Mouse (Mus musculus): Measurements from ENCODE around the gene Ccin. TPM values are rescaled to one million over a fixed set of nuclear protein-coding genes. Genes with fewer than 3 reads are reported as not detected.

The Ccin gene
- polyA plus RNA-seq, 1 experiment = 323 TPM

DNA sequence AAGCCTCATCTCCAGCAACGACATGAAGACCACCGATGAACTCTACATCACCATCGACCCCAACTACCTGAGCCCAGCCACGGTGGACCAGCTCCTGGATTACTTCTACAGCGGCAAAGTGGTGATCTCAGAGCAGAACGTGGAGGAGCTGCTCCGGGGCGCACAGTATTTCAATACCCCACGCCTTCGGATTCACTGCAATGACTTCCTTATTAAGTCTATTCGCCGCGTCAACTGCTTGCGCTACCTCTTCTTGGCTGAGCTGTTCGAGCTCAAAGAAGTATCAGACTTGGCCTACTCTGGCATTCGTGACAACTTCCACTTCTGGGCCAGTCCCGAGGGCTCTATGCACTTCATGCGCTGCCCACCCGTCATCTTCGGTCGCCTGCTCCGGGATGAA is 473 bp downstream of the Ccin start:
- H3K27me3 ChIP-seq (ENCODE audit: control insufficient read depth, insufficient read depth, low read length) = peaks cover 2% of the 10 kb centered on the region; the same call in 1 of the 2 replicates
- TF ChIP-seq CTCF (IDR thresholded peaks at IDR 0.05; ENCODE audit: control insufficient read depth, insufficient read depth, insufficient replicate concordance, low read depth, low read length) (no peak), POLR2A (IDR thresholded peaks at IDR 0.05; ENCODE audit: control insufficient read depth, low read depth, low read length) (no peak)

DNA sequence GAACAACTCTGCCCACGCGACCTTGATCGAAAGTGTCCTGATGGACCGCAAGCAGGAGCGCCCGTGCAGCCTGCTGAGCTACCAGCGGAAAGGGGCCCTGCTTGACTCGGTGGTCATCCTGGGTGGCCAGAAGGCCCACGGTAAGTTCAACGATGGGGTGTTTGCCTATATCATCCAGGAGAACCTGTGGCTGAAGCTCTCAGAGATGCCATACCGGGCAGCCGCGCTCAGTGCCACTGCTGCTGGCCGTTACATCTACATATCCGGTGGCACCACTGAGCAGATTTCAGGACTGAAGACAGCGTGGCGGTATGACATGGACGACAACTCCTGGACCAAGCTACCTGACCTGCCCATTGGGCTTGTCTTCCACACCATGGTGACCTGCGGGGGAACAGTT is 1.0 kb downstream of the Ccin start:
- Histone ChIP-seq H3K27ac (ENCODE audit: control insufficient read depth, insufficient read depth, low read depth, low read length) (no peak overlapping the region), H3K36me3 (ENCODE audit: control insufficient read depth, insufficient read depth, low read length) (no peaks in the 10 kb centered on the region), H3K27me3 (ENCODE audit: control insufficient read depth, insufficient read depth, low read length) (peaks cover 2% of the 10 kb centered on the region; the same call in 1 of the 2 replicates), H3K4me1 (ENCODE audit: control insufficient read depth, insufficient read depth, low read length) (peaks cover 12% of the 10 kb centered on the region), H3K4me3 (ENCODE audit: control insufficient read depth, low read depth, low read length) (peak overlapping the region; percentile 87)
- no peak; the same call in 1 of the 2 replicates for TF ChIP-seq POLR2A (IDR thresholded peaks at IDR 0.05; ENCODE audit: control insufficient read depth, low read depth, low read length)
- no peak for TF ChIP-seq CTCF (IDR thresholded peaks at IDR 0.05; ENCODE audit: control insufficient read depth, insufficient read depth, insufficient replicate concordance, low read depth, low read length)

More for the DNA sequence above, 473 bp downstream of the Ccin start:
- no peaks in the 10 kb centered on the region for H3K36me3 ChIP-seq (ENCODE audit: control insufficient read depth, insufficient read depth, low read length)
- peak overlapping the region; percentile 1; the same call in 1 of the 2 replicates for H3K27ac ChIP-seq (ENCODE audit: control insufficient read depth, insufficient read depth, low read depth, low read length)
- H3K4me3 ChIP-seq (ENCODE audit: control insufficient read depth, low read depth, low read length) = peak overlapping the region; percentile 87
- peaks cover 12% of the 10 kb centered on the region for H3K4me1 ChIP-seq (ENCODE audit: control insufficient read depth, insufficient read depth, low read length)

DNA sequence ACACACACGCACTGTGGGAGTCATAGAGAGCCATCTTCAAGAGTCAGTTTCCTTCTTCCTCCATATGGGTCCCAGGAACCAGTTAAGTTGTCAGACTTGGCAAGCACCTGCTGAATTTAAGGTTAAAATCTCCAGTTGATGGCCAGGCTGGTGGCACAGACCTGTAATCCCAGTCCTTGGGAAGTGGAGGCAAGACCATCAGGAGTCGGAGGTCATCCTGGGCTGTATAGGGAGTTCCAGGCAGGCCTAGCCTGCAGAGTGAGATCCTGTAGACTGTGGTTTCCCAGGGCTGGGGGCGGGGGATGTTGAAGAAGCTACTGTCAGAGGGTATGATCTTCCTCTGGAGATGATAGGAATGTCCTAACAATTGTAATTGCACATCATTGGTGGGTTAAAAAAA is 5.7 kb downstream of the Ccin start:
- TF ChIP-seq POLR2A (IDR thresholded peaks at IDR 0.05; ENCODE audit: control insufficient read depth, low read depth, low read length) (no peak), CTCF (IDR thresholded peaks at IDR 0.05; ENCODE audit: control insufficient read depth, insufficient read depth, insufficient replicate concordance, low read depth, low read length) (no peak)

DNA sequence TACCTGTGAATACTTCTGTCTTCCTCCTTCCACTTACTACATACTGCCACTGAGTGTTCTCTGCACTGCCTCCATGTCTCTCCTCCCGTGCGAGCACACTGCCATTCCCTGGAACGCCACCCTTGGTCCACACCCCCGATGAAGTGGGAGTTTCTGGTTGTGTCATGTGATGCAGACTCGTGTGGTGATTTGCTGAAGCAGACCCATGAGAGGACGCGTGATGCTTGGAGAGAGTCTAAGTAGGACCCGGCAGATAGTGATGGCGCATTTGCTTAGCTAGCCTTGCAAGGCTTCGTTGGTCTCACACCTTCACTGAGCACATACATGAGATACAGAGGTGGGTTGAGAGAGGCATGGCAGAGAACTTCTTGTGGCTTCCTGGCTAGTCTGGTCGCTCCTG is 9.8 kb downstream of the Ccin start:
- no peaks in the 10 kb centered on the region for H3K27me3 ChIP-seq (ENCODE audit: control insufficient read depth, insufficient read depth, low read length)
- no peak overlapping the region for H3K4me3 ChIP-seq (ENCODE audit: control insufficient read depth, low read depth, low read length)
- no peak for TF ChIP-seq POLR2A (IDR thresholded peaks at IDR 0.05; ENCODE audit: control insufficient read depth, low read depth, low read length)
- no peak for TF ChIP-seq CTCF (IDR thresholded peaks at IDR 0.05; ENCODE audit: control insufficient read depth, insufficient read depth, insufficient replicate concordance, low read depth, low read length)
- no peaks in the 10 kb centered on the region for H3K36me3 ChIP-seq (ENCODE audit: control insufficient read depth, insufficient read depth, low read length)
- H3K27ac ChIP-seq (ENCODE audit: control insufficient read depth, insufficient read depth, low read depth, low read length) = no peak overlapping the region
- no peaks in the 10 kb centered on the region for H3K4me1 ChIP-seq (ENCODE audit: control insufficient read depth, insufficient read depth, low read length)

More for the DNA sequence above, 5.7 kb downstream of the Ccin start:
- no peak overlapping the region for H3K27ac ChIP-seq (ENCODE audit: control insufficient read depth, insufficient read depth, low read depth, low read length)
- no peaks in the 10 kb centered on the region for H3K4me1 ChIP-seq (ENCODE audit: control insufficient read depth, insufficient read depth, low read length)
- H3K36me3 ChIP-seq (ENCODE audit: control insufficient read depth, insufficient read depth, low read length) = no peaks in the 10 kb centered on the region
- H3K27me3 ChIP-seq (ENCODE audit: control insufficient read depth, insufficient read depth, low read length) = no peaks in the 10 kb centered on the region
- H3K4me3 ChIP-seq (ENCODE audit: control insufficient read depth, low read depth, low read length) = no peak overlapping the region; the same call in 1 of the 2 replicates

DNA sequence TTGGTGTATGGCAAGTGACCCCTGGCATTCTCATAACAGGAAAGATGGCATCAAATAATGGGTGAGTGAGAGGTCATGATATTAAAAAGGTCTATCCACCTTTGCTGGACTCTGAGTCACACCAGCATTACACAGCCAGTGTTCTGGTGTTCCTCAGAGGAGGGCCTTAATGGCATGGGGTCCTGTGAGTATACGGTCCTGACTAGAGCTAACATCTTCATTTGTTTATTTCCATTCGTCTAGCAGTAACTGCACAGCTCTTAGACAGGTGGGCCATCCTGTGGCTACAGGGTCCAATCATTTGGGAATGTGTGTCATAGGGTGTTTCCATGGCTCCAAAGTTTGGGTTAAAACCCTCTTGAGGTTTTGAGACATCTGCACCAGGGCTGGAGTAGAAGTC is 11.1 kb downstream of the Ccin start:
- Histone ChIP-seq H3K27me3 (ENCODE audit: control insufficient read depth, insufficient read depth, low read length) (no peaks in the 10 kb centered on the region), H3K4me1 (ENCODE audit: control insufficient read depth, insufficient read depth, low read length) (no peaks in the 10 kb centered on the region), H3K4me3 (ENCODE audit: control insufficient read depth, low read depth, low read length) (no peak overlapping the region), H3K36me3 (ENCODE audit: control insufficient read depth, insufficient read depth, low read length) (no peaks in the 10 kb centered on the region), H3K27ac (ENCODE audit: control insufficient read depth, insufficient read depth, low read depth, low read length) (no peak overlapping the region)
- TF ChIP-seq POLR2A (IDR thresholded peaks at IDR 0.05; ENCODE audit: control insufficient read depth, low read depth, low read length) (no peak), CTCF (IDR thresholded peaks at IDR 0.05; ENCODE audit: control insufficient read depth, insufficient read depth, insufficient replicate concordance, low read depth, low read length) (no peak)

DNA sequence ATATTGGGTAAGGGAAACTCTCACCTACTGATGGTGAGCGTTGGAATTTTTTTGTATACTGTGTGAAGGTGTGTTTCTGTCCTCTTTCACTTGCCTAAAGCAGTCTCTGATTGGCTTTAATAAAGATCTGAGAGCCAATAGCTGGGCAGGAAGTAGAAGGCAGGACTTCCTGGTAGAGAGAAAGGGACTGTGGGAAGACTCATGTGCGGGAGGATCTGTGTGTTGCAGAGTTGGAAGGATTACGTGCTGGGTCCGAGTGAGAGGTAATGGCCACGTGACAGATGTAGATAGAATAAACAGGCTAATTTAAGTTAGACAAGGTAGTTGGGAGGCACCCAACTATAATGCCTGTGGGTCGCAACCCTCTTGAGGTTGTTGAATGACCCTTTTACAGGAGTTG is 20.3 kb downstream of the Ccin start:
- no peak overlapping the region for H3K27ac ChIP-seq (ENCODE audit: control insufficient read depth, insufficient read depth, low read depth, low read length)
- no peak overlapping the region for H3K4me3 ChIP-seq (ENCODE audit: control insufficient read depth, low read depth, low read length)
- H3K4me1 ChIP-seq (ENCODE audit: control insufficient read depth, insufficient read depth, low read length) = no peaks in the 10 kb centered on the region
- TF ChIP-seq POLR2A (IDR thresholded peaks at IDR 0.05; ENCODE audit: control insufficient read depth, low read depth, low read length) = no peak
- no peaks in the 10 kb centered on the region for H3K27me3 ChIP-seq (ENCODE audit: control insufficient read depth, insufficient read depth, low read length)
- no peaks in the 10 kb centered on the region for H3K36me3 ChIP-seq (ENCODE audit: control insufficient read depth, insufficient read depth, low read length)

DNA sequence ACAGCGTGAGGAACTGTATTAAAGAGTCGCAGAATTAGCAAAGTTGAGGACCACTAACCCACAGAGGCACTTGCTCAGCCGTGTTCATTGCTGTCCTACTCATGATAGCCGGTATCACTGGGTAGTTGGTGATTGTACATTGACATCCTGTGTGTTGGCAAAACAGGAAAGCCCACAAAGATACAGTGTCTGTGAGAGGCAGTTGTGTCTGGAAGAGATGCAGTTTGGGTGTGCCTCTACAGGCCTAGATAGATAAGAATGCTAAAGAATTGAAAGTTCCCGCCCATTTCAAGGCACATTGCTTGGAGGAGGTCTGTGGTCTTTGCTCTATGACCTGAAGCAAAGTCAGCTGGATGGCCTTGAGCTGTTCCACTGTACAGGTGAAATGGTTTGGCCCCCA is 20.8 kb downstream of the Ccin start, which contains the start of gene Clta:
Gene Clta, plus strand, starts transcription at position 327 of the 400 bp plus-strand sequence.
- H3K4me3 ChIP-seq (ENCODE audit: control insufficient read depth, low read depth, low read length) = no peak within 1 kb of the TSS
- H3K27ac ChIP-seq (ENCODE audit: control insufficient read depth, insufficient read depth, low read depth, low read length) = no peak within 1 kb of the TSS
- H3K27me3 ChIP-seq (ENCODE audit: control insufficient read depth, insufficient read depth, low read length) = no peaks in the 10 kb centered on the region
- H3K36me3 ChIP-seq (ENCODE audit: control insufficient read depth, insufficient read depth, low read length) = no peaks in the 10 kb centered on the region
- no peaks in the 10 kb centered on the region for H3K4me1 ChIP-seq (ENCODE audit: control insufficient read depth, insufficient read depth, low read length)
- TF ChIP-seq POLR2A (IDR thresholded peaks at IDR 0.05; ENCODE audit: control insufficient read depth, low read depth, low read length) = no peak
- TF ChIP-seq CTCF (IDR thresholded peaks at IDR 0.05; ENCODE audit: control insufficient read depth, insufficient read depth, insufficient replicate concordance, low read depth, low read length) = no peak
